Mouse (Mus musculus) right cerebral cortex, postnatal 10 days (tissue): ENCODE measurements at regions not wholly inside any gene's neighbourhood (a gene's known extent, or its start where the extent isn't known, plus 50 kb on each side); places are given as distances from the start of the nearest gene placed in this dataset.

Experiments
- DNase-seq, 2 experiments: peaks; one replicate each; pipeline ENCODE4 v3.0.0; 2021; ENCODE audit warnings: low spot score in 2 of 2

- no peak for DNase-seq
These were observed 90.7 kb downstream of the Banf2 start for GRCm38 (mm10) chr2:144123395-144124034.

- DNase-seq = peak; percentile 55
These were observed 94.5 kb downstream of the Banf2 start for GRCm38 (mm10) chr2:144127082-144128037.

- peak; percentile 48 to 57 for DNase-seq
These were observed 95.2 kb downstream of the Banf2 start for GRCm38 (mm10) chr2:144128038-144128402.

- DNase-seq = no peak
These were observed 95.7 kb downstream of the Banf2 start for GRCm38 (mm10) chr2:144128527-144128926.

- DNase-seq = no peak
These were observed 101.1 kb downstream of the Banf2 start for GRCm38 (mm10) chr2:144133806-144134574.

- peak; percentile 73 to 77 for DNase-seq
These were observed 101.7 kb downstream of the Banf2 start for GRCm38 (mm10) chr2:144134575-144134958.

GRCm38 (mm10) chr2:144135586-144135985, 102.7 kb downstream of the Banf2 start:
- DNase-seq = no peak

GRCm38 (mm10) chr2:144143620-144144384, 110.9 kb downstream of the Banf2 start:
- DNase-seq = no peak

- DNase-seq = no peak
These were observed 111.8 kb downstream of the Banf2 start for GRCm38 (mm10) chr2:144144486-144145136.

GRCm38 (mm10) chr2:144156456-144157211, 113.8 kb upstream of the Mgme1 start:
- no peak for DNase-seq

GRCm38 (mm10) chr2:144157343-144157742, 113.1 kb upstream of the Mgme1 start:
- no peak for DNase-seq

- DNase-seq = no peak
These were observed 112.2 kb upstream of the Mgme1 start for GRCm38 (mm10) chr2:144158256-144158655.

GRCm38 (mm10) chr2:144159854-144160331, 110.6 kb upstream of the Mgme1 start:
- no peak for DNase-seq

GRCm38 (mm10) chr2:144160434-144160833, 110.0 kb upstream of the Mgme1 start:
- peak in 1 of 2 experiments; percentile 61 for DNase-seq

GRCm38 (mm10) chr2:144161852-144162251, 108.6 kb upstream of the Mgme1 start:
- DNase-seq = no peak

GRCm38 (mm10) chr2:144164102-144164501, 106.4 kb upstream of the Mgme1 start:
- peak; percentile 54 to 61 for DNase-seq

GRCm38 (mm10) chr2:144164986-144165821, 105.3 kb upstream of the Mgme1 start:
- DNase-seq = peak; percentile 80 to 84

- DNase-seq = no peak
These were observed 104.2 kb upstream of the Mgme1 start for GRCm38 (mm10) chr2:144166102-144166750.
